Mouse (Mus musculus) olfactory bulb, adult 2 months (tissue): ENCODE results near the gene Samd4. TPM values are rescaled to one million over a fixed set of nuclear protein-coding genes. Genes with fewer than 3 reads are reported as not detected.

Experiments used
- H3K27ac ChIP-seq: fragments of 200-500 bp; 2 replicates; pipeline ENCODE4 v1.5.1; 2012; ENCODE audit warnings: low read depth, low read length; ENCODE audit not compliant: insufficient read depth
- H3K4me1 ChIP-seq: fragments of 200-500 bp; 2 replicates; pipeline ENCODE4 v1.6.1; 2012; ENCODE audit warnings: low read length; ENCODE audit not compliant: control insufficient read depth, insufficient read depth
- H3K4me3 ChIP-seq: fragments of 200-500 bp; 2 replicates; pipeline ENCODE4 v1.5.1; 2012; ENCODE audit warnings: mild to moderate bottlenecking, low read depth, low read length, moderate library complexity; ENCODE audit not compliant: insufficient read depth
- CTCF ChIP-seq: fragments of 200-500 bp; IDR thresholded peaks from 2 replicates; pipeline ENCODE4 v1.5.1; 2012; ENCODE audit warnings: low read depth, mild to moderate bottlenecking, low read length, moderate library complexity; ENCODE audit not compliant: insufficient read depth
- POLR2A ChIP-seq: fragments of 200-500 bp; IDR thresholded peaks from 2 replicates; pipeline ENCODE4 v1.6.1; 2012; ENCODE audit warnings: mild to moderate bottlenecking, low read depth, low read length, moderate library complexity; ENCODE audit not compliant: insufficient read depth
- WGBS: fragments of 180-500 bp; shearing (Covaris S2); methylation state at CpG from one replicate; pipeline ENCODE4 v1.1.7; 2018; 5-methylcytosine and 5-hydroxymethylcytosine counted together
- polyA plus RNA-seq: library from polyadenylated mRNA; stranded (reverse); fragments of >200 nt; gene quantifications from 2 replicates; pipeline ENCODE4 v1.2.4, GENCODE M21; 2012; ENCODE audit warnings: low replicate concordance; ENCODE audit not compliant: missing spikeins, insufficient read depth, insufficient read length

Samd4 gene
- polyA plus RNA-seq, 1 experiment, result not detected

GRCm38 (mm10) chr14:46977660-46978059 is 95.0 kb downstream of the Samd4 start:
- Histone ChIP-seq H3K4me3 (no peak overlapping the region), H3K4me1 (peaks cover 11% of the 10 kb centered on the region), H3K27ac (no peak overlapping the region)
- WGBS, result 72% methylated on average over 10 of the region's 10 CpGs
- TF ChIP-seq CTCF (no peak), POLR2A (no peak)

- peaks cover 11% of the 10 kb centered on the region for H3K4me1 ChIP-seq
- 91% methylated on average over 5 of the region's 5 CpGs for WGBS
- no peak for TF ChIP-seq POLR2A
- no peak for TF ChIP-seq CTCF
- no peak overlapping the region for H3K27ac ChIP-seq
- no peak overlapping the region for H3K4me3 ChIP-seq
Observed at GRCm38 (mm10) chr14:46979172-46979571, 96.5 kb downstream of the Samd4 start.

- no peak overlapping the region for H3K27ac ChIP-seq
- 70% methylated on average over 17 of the region's 17 CpGs for WGBS
- peaks cover 11% of the 10 kb centered on the region for H3K4me1 ChIP-seq
- no peak overlapping the region for H3K4me3 ChIP-seq
- TF ChIP-seq CTCF, result no peak
- no peak for TF ChIP-seq POLR2A
Observed at GRCm38 (mm10) chr14:46980736-46981438, 98.2 kb downstream of the Samd4 start.

GRCm38 (mm10) chr14:46982106-46982505 is 99.5 kb downstream of the Samd4 start:
- Histone ChIP-seq H3K27ac (no peak overlapping the region), H3K4me1 (peaks cover 11% of the 10 kb centered on the region), H3K4me3 (no peak overlapping the region)
- WGBS, result 70% methylated on average over 6 of the region's 6 CpGs
- TF ChIP-seq POLR2A (no peak), CTCF (no peak)

GRCm38 (mm10) chr14:46984542-46985125 is 102.0 kb downstream of the Samd4 start:
- H3K4me1 ChIP-seq, result peaks cover 9% of the 10 kb centered on the region
- TF ChIP-seq POLR2A, result no peak
- H3K4me3 ChIP-seq, result no peak overlapping the region
- WGBS, result 66% methylated on average over 8 of the region's 8 CpGs
- H3K27ac ChIP-seq, result no peak overlapping the region

GRCm38 (mm10) chr14:46989694-46990093 is 107.0 kb downstream of the Samd4 start:
- peaks cover 6% of the 10 kb centered on the region for H3K4me1 ChIP-seq
- H3K27ac ChIP-seq, result 0 out of 2 replicates have a peak overlapping the region, but pooled peaks have one; percentile 23
- 18% methylated on average over 4 of the region's 4 CpGs for WGBS
- no peak overlapping the region for H3K4me3 ChIP-seq
- TF ChIP-seq POLR2A (no peak), CTCF (no peak)

- no peak overlapping the region for H3K4me3 ChIP-seq
- H3K4me1 ChIP-seq, result peaks cover 6% of the 10 kb centered on the region
- no peak for TF ChIP-seq POLR2A
- TF ChIP-seq CTCF, result no peak
- 75% methylated on average over 3 of the region's 3 CpGs for WGBS
- H3K27ac ChIP-seq, result no peak overlapping the region
Observed at GRCm38 (mm10) chr14:46990450-46990849, 107.8 kb downstream of the Samd4 start.

GRCm38 (mm10) chr14:46994704-46995103 is 112.0 kb downstream of the Samd4 start:
- Histone ChIP-seq H3K27ac (no peak overlapping the region), H3K4me1 (peaks cover 10% of the 10 kb centered on the region), H3K4me3 (no peak overlapping the region)
- WGBS, result 86% methylated on average over 7 of the region's 7 CpGs
- no peak for TF ChIP-seq POLR2A
- no peak for TF ChIP-seq CTCF

- no peak for TF ChIP-seq POLR2A
- no peak for TF ChIP-seq CTCF
- WGBS, result 9% methylated on average over 9 of the region's 9 CpGs
- H3K27ac ChIP-seq, result no peak overlapping the region
- H3K4me1 ChIP-seq, result peaks cover 10% of the 10 kb centered on the region
- no peak overlapping the region for H3K4me3 ChIP-seq
Observed at GRCm38 (mm10) chr14:46999321-47000025, 116.8 kb downstream of the Samd4 start.
